28 mouse cellular contexts compared by ENCODE assay signal in genomic region chr12:98284477-98284876, GRCm38 (mm10). TPM values are rescaled to one million over a fixed set of nuclear protein-coding genes. Genes with fewer than 3 reads are reported as not detected.
"Had no signal": no experiment of that assay in that cellular context is flagged by ENCODE, and none has a peak within 500 bp of the region (broad histone marks: within the 10 kb centered on the region; RNA-seq: fewer than 3 reads in every experiment).

No protein-coding gene starts in this region.

- H3K9ac ChIP-seq: heart, embryonic 12.5 days; hindbrain, embryonic 13.5 days; hindbrain, embryonic 15.5 days; kidney, embryonic 15.5 days; limb, embryonic 13.5 days; limb, embryonic 15.5 days; liver, embryonic 12.5 days; liver, embryonic 14.5 days had no signal

- H3K4me1 ChIP-seq: hindbrain, embryonic 13.5 days; hindbrain, embryonic 15.5 days; kidney, embryonic 15.5 days; limb, embryonic 15.5 days; liver, embryonic 12.5 days had no signal

- H3K9me3 ChIP-seq: heart, embryonic 12.5 days; hindbrain, embryonic 13.5 days; hindbrain, embryonic 15.5 days; kidney, embryonic 15.5 days; limb, embryonic 13.5 days; limb, embryonic 15.5 days; liver, embryonic 12.5 days had no signal

- H3K27me3 ChIP-seq: heart, embryonic 12.5 days; hindbrain, embryonic 13.5 days; hindbrain, embryonic 15.5 days; kidney, embryonic 15.5 days; limb, embryonic 13.5 days; limb, embryonic 15.5 days; liver, embryonic 12.5 days had no signal

- H3K36me3 ChIP-seq: heart, embryonic 12.5 days; hindbrain, embryonic 13.5 days; hindbrain, embryonic 15.5 days; kidney, embryonic 15.5 days; limb, embryonic 13.5 days; limb, embryonic 15.5 days; liver, embryonic 12.5 days had no signal

- H3K4me3 ChIP-seq: gastrocnemius, adult 2 months; heart, adult 2 months; heart, embryonic 12.5 days; hindbrain, embryonic 13.5 days; hindbrain, embryonic 15.5 days; kidney, embryonic 15.5 days; limb, embryonic 13.5 days; limb, embryonic 15.5 days; liver, embryonic 12.5 days had no signal

- H3K4me2 ChIP-seq: heart, embryonic 12.5 days; hindbrain, embryonic 13.5 days; hindbrain, embryonic 15.5 days; kidney, embryonic 15.5 days; limb, embryonic 13.5 days; limb, embryonic 15.5 days; liver, embryonic 12.5 days had no signal

- H3K27ac ChIP-seq: gastrocnemius, adult 2 months; heart, adult 2 months; hindbrain, embryonic 13.5 days; hindbrain, embryonic 15.5 days; hindbrain, postnatal 0 days; kidney, embryonic 15.5 days; kidney, postnatal 0 days; limb, embryonic 13.5 days; limb, embryonic 15.5 days; liver, embryonic 12.5 days; liver, embryonic 14.5 days had no signal

- DNase-seq: gastrocnemius, adult 2 months; gastrocnemius, postnatal 10 days; gastrocnemius, postnatal 25 days; heart, adult 2 months; heart, postnatal 10 days; heart, postnatal 4 days; kidney, adult 11 months; kidney, adult 2 months; kidney, adult 9 months; kidney, postnatal 14 days; kidney, postnatal 36 days; left cerebral cortex, postnatal 4 days; lung, adult 18-20 months had no signal

RNA-seq across cellular contexts. Expression of gene Gpr65, which starts 16.0 kb away (rescaled TPM):
- total RNA-seq: layer of hippocampus, adult 18-20 months; layer of hippocampus, postnatal 10 days; layer of hippocampus, postnatal 25 days; left cerebral cortex, adult 18-20 months; left cerebral cortex, postnatal 25 days had no signal
